ENCODE assay signal across 8 mouse cellular contexts in genomic region chr19:4304251-4304821, GRCm38 (mm10). TPM values are rescaled to one million over a fixed set of nuclear protein-coding genes. Genes with fewer than 3 reads are reported as not detected.
DNase-seq lines count a peak whose midpoint lies in the region; ATAC-seq and TF ChIP-seq lines count a peak whose summit lies in the region.

No protein-coding gene starts in this region.

- 77% methylated on average over 5 of the region's 5 CpGs for WGBS in neural tube, embryonic 11.5 days
- WGBS in forebrain, embryonic 12.5 days = 72% methylated on average over 5 of the region's 5 CpGs
- WGBS in limb, embryonic 13.5 days = 66% methylated on average over 5 of the region's 5 CpGs
- 68% methylated on average over 5 of the region's 5 CpGs for WGBS in midbrain, postnatal 0 days

- peak overlapping the region; percentile 72; the same call in 1 of the 2 replicates for H3K4me3 ChIP-seq in neural tube, embryonic 11.5 days (ENCODE audit: low read depth, low read length)
- peak overlapping the region; percentile 92 for H3K4me3 ChIP-seq in forebrain, embryonic 12.5 days (replicated peaks)
- H3K4me3 ChIP-seq in limb, embryonic 13.5 days = peak overlapping the region; percentile 96
- peak overlapping the region; percentile 89 for H3K4me3 ChIP-seq in midbrain, postnatal 0 days (ENCODE audit: low read depth, low read length)

- H3K9me3 ChIP-seq in neural tube, embryonic 11.5 days (ENCODE audit: control insufficient read depth, low read length) = no peaks in the 10 kb centered on the region
- H3K9me3 ChIP-seq in forebrain, embryonic 12.5 days = no peaks in the 10 kb centered on the region
- no peaks in the 10 kb centered on the region for H3K9me3 ChIP-seq in limb, embryonic 13.5 days
- H3K9me3 ChIP-seq in midbrain, postnatal 0 days (ENCODE audit: low read length) = no peaks in the 10 kb centered on the region

- no peak overlapping the region for H3K27ac ChIP-seq in neural tube, embryonic 11.5 days (ENCODE audit: low read depth, low read length)
- no peak overlapping the region for H3K27ac ChIP-seq in forebrain, embryonic 12.5 days
- no peak overlapping the region for H3K27ac ChIP-seq in limb, embryonic 13.5 days
- no peak overlapping the region for H3K27ac ChIP-seq in midbrain, postnatal 0 days (ENCODE audit: low read depth, low read length)

- no peaks in the 10 kb centered on the region for H3K36me3 ChIP-seq in neural tube, embryonic 11.5 days (ENCODE audit: control insufficient read depth, insufficient read depth, low read length)
- H3K36me3 ChIP-seq in forebrain, embryonic 12.5 days (replicated peaks) = no peaks in the 10 kb centered on the region
- H3K36me3 ChIP-seq in limb, embryonic 13.5 days = no peaks in the 10 kb centered on the region
- H3K36me3 ChIP-seq in midbrain, postnatal 0 days (ENCODE audit: insufficient read depth, low read length) = no peaks in the 10 kb centered on the region

- H3K4me1 ChIP-seq in neural tube, embryonic 11.5 days (ENCODE audit: control insufficient read depth, insufficient read depth, low read length) = peaks cover 31% of the 10 kb centered on the region
- H3K4me1 ChIP-seq in forebrain, embryonic 12.5 days = peaks cover 60% of the 10 kb centered on the region
- peaks cover 64% of the 10 kb centered on the region for H3K4me1 ChIP-seq in limb, embryonic 13.5 days
- H3K4me1 ChIP-seq in midbrain, postnatal 0 days (ENCODE audit: insufficient read depth, low read length) = peaks cover 48% of the 10 kb centered on the region

- H3K27me3 ChIP-seq in neural tube, embryonic 11.5 days (ENCODE audit: control insufficient read depth, insufficient read depth, low read length) = no peaks in the 10 kb centered on the region
- H3K27me3 ChIP-seq in forebrain, embryonic 12.5 days = no peaks in the 10 kb centered on the region
- H3K27me3 ChIP-seq in limb, embryonic 13.5 days = no peaks in the 10 kb centered on the region
- no peaks in the 10 kb centered on the region for H3K27me3 ChIP-seq in midbrain, postnatal 0 days (ENCODE audit: insufficient read depth, low read length)

- H3K9ac ChIP-seq in neural tube, embryonic 11.5 days (ENCODE audit: low read length) = no peak overlapping the region; the same call in 1 of the 2 replicates
- no peak overlapping the region for H3K9ac ChIP-seq in forebrain, embryonic 12.5 days
- H3K9ac ChIP-seq in limb, embryonic 13.5 days = peak overlapping the region; percentile 96
- 0 out of 2 replicates have a peak overlapping the region, but pooled peaks have one; percentile 13 for H3K9ac ChIP-seq in midbrain, postnatal 0 days (replicated peaks; ENCODE audit: low read length, poor library complexity, severe bottlenecking)

- TF ChIP-seq CTCF in midbrain, postnatal 0 days (IDR thresholded peaks at IDR 0.05) = no peak; the same call in 1 of the 2 replicates

- DNase-seq in neural tube, embryonic 11.5 days (ENCODE audit: low spot score) = no peak
- no peak for DNase-seq in neural tube, embryonic 10.5 days (ENCODE audit: extremely low spot score, low spot score)
- DNase-seq in midbrain, postnatal 0 days (ENCODE audit: low spot score) = no peak
- DNase-seq in frontal cortex, postnatal 25 days (ENCODE audit: low spot score in 2 of 2) = no peak
- DNase-seq in layer of hippocampus, adult 11-12 months (ENCODE audit: low spot score) = no peak
- no peak for DNase-seq in layer of hippocampus, postnatal 14 days (ENCODE audit: low spot score in 2 of 2)

- H3K4me2 ChIP-seq in neural tube, embryonic 11.5 days (ENCODE audit: low read depth) = peak overlapping the region; percentile 94
- H3K4me2 ChIP-seq in forebrain, embryonic 12.5 days = peak overlapping the region; percentile 86
- peak overlapping the region; percentile 90 for H3K4me2 ChIP-seq in limb, embryonic 13.5 days (replicated peaks)
- H3K4me2 ChIP-seq in midbrain, postnatal 0 days (ENCODE audit: low read depth, low read length, poor library complexity, severe bottlenecking) = peak overlapping the region; percentile 92

- ATAC-seq in neural tube, embryonic 11.5 days (ENCODE audit: insufficient read depth, low FRiP score, low TSS enrichment) = no peak
- no peak for ATAC-seq in forebrain, embryonic 12.5 days (ENCODE audit: low FRiP score)
- ATAC-seq in limb, embryonic 13.5 days (ENCODE audit: low FRiP score, low read depth) = no peak
- ATAC-seq in midbrain, postnatal 0 days (ENCODE audit: low FRiP score) = no peak

RNA-seq across cellular contexts. Expression of gene Grk2, which starts 1.7 kb away (rescaled TPM):
- 16.6 and 19.0 TPM in 2 replicates for polyA plus RNA-seq in neural tube, embryonic 11.5 days (2014; fragmentation: Nextera tagmentation; extraction: Ambion mirVana)
- 18.7 and 19.0 TPM in 2 replicates for polyA plus RNA-seq in forebrain, embryonic 12.5 days (2016; fragmentation: Nextera tagmentation; extraction: Ambion mirVana)
- polyA plus RNA-seq in limb, embryonic 13.5 days (2015; fragmentation: Nextera tagmentation; extraction: Ambion mirVana) = 16.5 and 18.5 TPM in 2 replicates
- total RNA-seq in midbrain, postnatal 0 days (2014; rRNA removed) = 152 and 257 TPM in 2 replicates
- polyA plus RNA-seq in midbrain, postnatal 0 days (2015; fragmentation: Nextera tagmentation; extraction: Ambion mirVana) = 27.0 and 29.6 TPM in 2 replicates
- 100 to 1,000 TPM; 146 to 150 TPM for total RNA-seq in layer of hippocampus, postnatal 14 days (2021)

RNA-seq across cellular contexts. Expression of gene Ankrd13d, which starts 21.4 kb away (rescaled TPM):
- polyA plus RNA-seq in neural tube, embryonic 11.5 days (2014; fragmentation: Nextera tagmentation; extraction: Ambion mirVana) = 11.6 and 14.1 TPM in 2 replicates
- 12.6 and 14.2 TPM in 2 replicates for polyA plus RNA-seq in forebrain, embryonic 12.5 days (2016; fragmentation: Nextera tagmentation; extraction: Ambion mirVana)
- polyA plus RNA-seq in limb, embryonic 13.5 days (2015; fragmentation: Nextera tagmentation; extraction: Ambion mirVana) = 13.6 and 14.7 TPM in 2 replicates
- total RNA-seq in midbrain, postnatal 0 days (2014; rRNA removed) = 92.2 and 106 TPM in 2 replicates
- 79.1 and 84.8 TPM in 2 replicates for polyA plus RNA-seq in midbrain, postnatal 0 days (2015; fragmentation: Nextera tagmentation; extraction: Ambion mirVana)
- 10 to 100 TPM; 70.3 to 81.8 TPM for total RNA-seq in layer of hippocampus, postnatal 14 days (2021)

RNA-seq across cellular contexts. Expression of gene Ssh3, which starts 35.4 kb away (rescaled TPM):
- 2.3 and 3.6 TPM in 2 replicates for polyA plus RNA-seq in neural tube, embryonic 11.5 days (2014; fragmentation: Nextera tagmentation; extraction: Ambion mirVana)
- 5.6 and 6.1 TPM in 2 replicates for polyA plus RNA-seq in forebrain, embryonic 12.5 days (2016; fragmentation: Nextera tagmentation; extraction: Ambion mirVana)
- polyA plus RNA-seq in limb, embryonic 13.5 days (2015; fragmentation: Nextera tagmentation; extraction: Ambion mirVana) = 15.7 and 16.0 TPM in 2 replicates
- 40.6 and 67.7 TPM in 2 replicates for total RNA-seq in midbrain, postnatal 0 days (2014; rRNA removed)
- 18.6 and 20.7 TPM in 2 replicates for polyA plus RNA-seq in midbrain, postnatal 0 days (2015; fragmentation: Nextera tagmentation; extraction: Ambion mirVana)
- total RNA-seq in layer of hippocampus, postnatal 14 days (2021) = 10 to 100 TPM; 51.6 to 55.7 TPM

Comparison
In these comparisons a context has a peak if more than half of its experiments do, and no peak if none do; other contexts are left out.
1. H3K9ac ChIP-seq: peak in limb, embryonic 13.5 days (single experiment) and midbrain, postnatal 0 days (single experiment); none in neural tube, embryonic 11.5 days (single experiment) and forebrain, embryonic 12.5 days (single experiment).
2. Peak in every context shown above with its lines, with median percentiles within 50 percentile points of each other: H3K4me2 ChIP-seq and H3K4me3 ChIP-seq.